Mouse (Mus musculus) spleen, postnatal 14 days (tissue): Measurements from ENCODE around the gene Rpl18a.

ENCODE experiments used
- DNase-seq, 2 experiments: peaks; one replicate each; pipeline ENCODE4 v3.0.0; 2021 to 2022; ENCODE audit warnings: low spot score in 2 of 2

The Rpl18a gene

DNA sequence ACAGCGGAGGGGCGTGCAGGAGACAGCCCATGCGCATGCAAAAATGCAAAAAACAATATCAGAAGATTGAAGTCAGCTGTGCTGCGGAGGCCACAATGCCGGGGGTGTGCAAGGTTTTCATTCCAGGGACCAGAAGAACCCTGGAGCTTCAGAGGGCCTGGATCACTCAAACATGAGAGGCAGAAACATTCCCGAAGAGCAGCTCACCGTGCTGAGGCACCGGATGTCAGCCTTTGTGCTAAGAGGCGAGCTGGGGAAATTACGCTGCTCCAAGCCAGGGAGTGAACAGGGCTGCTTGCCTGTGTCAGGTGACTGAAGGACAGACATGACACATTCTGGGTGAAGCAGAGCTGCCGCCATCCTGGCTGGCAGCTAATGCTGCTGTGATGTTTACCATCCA lies 16.7 kb downstream of the Rpl18a start:
- DNase-seq: no peak

DNA sequence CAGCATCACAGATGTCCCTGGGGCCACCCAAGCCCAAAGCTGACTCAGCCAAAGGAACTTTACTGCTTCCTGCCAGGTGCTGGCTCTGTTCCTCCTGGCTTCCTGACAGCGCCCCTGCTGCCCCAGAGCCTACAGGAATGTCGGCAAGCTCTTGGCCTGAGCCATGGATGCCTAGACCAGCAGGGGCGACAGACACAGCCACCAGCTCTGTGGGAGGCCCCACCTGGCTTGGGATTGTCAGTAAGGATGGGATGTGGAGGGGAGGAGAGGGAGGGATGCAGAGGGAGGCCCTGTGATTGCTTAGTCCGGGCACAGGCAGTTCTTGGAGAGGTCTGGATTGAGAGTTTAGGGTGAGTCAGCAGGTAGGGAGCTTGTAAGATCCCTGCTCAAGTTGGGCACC lies 17.1 kb downstream of the Rpl18a start:
- no peak for DNase-seq

DNA sequence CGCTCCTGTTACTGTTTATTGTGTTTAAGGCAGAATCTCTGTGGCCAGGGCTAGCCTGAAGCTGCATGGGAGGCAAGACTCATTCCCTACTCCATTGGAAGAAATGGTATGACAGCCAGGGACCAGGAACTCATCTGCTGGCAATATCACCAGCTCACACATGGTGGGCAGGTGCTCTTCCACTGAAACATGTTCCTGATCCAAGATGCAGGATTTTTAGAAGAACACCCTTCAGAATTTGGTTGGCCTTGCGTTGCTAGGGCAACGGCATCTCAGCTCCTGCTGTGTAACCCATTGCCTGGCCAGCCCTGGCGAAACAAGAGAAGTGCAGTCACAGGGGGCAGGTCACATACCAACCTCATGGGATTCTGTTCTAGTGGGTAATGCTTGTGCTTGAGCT lies 17.7 kb downstream of the Rpl18a start:
- no peak for DNase-seq

DNA sequence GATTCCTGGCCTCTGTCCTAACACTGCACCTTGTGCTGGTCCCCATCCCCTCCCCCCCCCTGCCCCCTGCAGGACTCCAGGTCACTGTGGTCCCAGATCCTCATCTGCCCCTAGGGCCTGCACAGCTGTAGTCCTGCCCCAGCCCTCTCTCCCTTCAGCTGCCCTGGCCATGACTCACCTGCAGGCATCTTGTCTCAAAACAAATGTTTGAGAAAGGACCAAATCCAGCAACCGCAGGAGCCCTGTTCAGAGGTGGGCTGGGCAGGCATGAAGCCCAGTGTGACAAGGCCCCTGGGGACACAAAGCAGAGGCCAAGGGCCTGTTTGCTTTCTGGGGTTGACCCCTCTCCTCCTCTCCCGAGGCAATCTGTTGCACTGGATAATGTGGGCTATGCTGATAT lies 19.0 kb downstream of the Rpl18a start:
- no peak for DNase-seq

DNA sequence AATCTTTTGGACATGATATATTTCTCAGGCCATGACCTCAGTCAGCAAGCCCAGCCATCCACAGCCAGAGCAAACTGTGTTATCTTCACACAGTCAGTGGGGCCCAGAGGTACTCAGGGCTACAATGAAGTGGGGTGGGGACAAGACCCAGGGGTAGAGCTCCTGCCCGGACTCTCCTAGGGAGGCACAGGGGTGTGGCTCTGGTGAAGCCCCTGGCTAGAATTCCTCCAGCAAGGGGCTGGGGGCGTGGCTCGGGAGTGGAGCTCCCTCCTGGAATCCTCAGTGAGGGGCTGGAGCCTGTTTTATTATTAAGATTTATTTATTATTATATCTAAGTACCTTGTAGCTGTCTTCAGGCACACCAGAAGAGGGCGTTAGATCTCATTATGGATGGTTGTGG lies 20.8 kb downstream of the Rpl18a start:
- DNase-seq: no peak

DNA sequence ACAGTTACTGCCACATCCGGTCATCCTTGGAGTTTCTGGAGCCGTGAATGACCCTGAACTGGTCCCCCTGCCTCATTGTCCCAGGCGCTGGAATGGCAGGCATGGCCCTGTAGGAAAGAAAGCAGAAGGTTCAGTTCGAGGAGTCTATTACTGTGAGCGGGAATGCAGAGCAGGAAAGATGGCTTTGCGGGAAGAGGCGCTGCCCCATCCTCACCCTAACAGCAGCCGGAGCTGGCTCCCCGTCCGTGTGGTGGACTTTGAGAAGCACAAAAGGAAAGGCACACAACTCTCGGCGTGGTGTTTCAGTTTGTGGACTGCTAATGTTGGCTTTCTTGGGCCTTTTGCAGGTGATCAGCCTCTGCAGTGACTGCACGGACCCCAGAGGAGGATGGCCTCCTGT lies 22.8 kb downstream of the Rpl18a start:
- no peak for DNase-seq

DNA sequence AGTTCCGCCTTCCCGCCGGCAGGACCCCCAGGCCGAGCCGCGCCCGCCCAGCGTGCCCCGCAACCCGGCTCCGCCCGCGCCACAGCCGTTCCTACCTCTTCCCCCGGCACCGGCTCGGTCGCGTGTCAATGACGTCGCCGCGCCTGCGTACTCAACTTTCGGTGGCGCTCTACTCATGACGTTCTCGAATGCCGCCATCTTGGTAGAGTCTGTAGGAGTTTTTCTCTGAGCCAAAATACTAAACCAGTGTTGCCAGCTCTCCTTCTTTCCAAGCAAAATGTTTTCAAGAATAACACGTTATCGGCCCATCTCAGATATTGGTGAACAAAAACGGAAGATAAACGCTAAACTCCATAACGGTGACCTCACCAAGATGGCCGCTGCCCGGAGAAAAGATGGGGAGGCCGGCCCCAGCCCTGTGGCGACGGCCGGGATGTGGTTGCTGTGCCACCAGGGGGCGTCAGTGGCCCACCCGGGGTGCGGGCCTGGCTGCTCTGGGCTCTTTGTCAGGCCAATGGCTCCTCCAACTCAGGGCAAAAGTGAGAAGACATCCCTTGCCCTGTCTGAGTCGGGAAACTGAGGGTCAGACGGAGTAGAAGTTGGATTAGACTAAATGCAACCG lies 23.7 kb downstream of the Rpl18a start, which contains the start of gene Ccdc124:
Gene Ccdc124 (minus strand): TSS at position 572 of the 622 bp plus-strand sequence.
- DNase-seq: peak; percentile 89 to 97

DNA sequence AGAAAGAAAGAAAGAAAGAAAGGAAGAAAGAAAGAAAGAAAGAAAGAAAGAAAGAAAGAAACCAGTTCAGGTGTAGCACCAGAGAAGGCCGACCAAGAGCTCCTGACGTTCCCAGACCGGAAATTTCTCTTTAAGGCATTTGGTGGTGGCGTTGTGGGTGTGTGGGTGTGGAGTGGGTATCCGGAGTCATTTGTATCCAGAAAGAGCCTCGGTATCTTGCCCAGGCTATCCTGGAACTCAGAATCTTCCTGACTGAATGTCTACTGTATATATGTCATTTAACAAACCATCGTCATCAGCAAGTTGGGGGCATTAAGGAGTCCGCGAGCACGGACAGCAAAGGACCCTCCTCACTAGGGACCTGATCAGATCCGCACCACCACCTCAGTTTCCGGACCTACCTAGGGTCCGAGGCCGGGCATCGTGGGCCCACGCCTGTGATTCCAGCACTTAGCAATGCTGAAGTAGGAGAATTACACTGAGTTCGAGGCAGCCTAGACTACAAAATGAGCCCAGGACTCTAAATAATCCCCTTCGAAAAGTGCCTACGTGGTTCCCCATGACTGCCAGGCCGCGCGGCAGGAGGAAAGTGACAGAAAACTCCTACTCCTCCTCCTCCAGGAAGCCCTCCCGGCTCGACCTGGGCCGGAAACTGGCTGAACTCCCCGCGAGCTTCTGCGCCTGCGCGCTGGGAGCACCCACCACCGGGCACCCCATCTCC lies 24.4 kb downstream of the Rpl18a start:
- DNase-seq: no peak

DNA sequence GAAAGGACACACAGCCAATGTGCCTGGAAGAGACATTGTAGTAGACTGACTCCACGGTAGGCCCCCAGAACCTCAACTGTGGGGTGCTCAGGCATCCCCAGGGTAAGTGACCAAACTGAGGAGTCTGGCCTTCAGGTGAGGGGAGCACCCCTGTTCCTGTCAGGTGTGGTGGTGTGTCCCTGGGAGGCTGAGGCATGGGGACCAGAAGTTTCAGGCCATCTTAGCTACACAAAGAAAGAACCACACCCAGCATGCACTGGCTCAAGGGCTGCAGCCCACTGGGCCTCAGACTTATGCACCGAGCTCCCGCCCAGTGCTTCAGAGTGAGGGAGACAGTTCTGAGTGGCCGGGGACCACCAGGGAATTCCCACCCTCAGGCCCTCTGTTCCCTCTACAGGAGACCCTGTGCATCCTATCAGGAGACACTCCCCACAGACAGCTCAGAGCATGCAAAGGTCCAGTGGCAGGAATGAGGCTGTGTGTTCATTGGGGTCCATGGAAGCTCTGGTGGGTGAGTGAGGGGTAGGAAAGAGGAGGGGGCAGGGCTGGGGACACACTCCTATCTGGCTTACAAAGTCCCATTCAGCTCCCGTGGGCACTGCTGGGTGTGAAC lies 25.9 kb downstream of the Rpl18a start:
- DNase-seq: no peak

DNA sequence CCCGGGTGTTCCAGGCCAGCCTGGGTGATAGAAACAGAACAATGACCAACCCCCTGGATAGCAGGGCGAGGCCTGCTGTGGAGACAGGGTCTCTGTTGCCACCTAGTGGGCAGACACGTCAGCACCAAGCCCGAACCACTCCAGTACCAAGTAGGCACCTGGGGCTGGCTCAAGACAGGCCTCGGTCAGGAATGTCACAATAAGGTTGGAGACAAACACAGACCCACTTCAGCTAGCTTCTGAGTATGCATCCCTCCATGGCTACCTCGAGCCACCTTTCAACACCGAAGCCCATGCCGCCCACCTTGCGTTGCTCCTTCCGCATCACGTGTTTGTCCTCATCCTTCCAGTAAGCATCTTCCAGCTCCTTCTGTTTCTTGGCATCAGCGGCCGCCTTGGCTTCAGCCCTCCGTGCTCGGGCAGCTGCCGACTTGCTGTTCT lies 27.6 kb downstream of the Rpl18a start:
- peak; percentile 64 to 70 for DNase-seq

DNA sequence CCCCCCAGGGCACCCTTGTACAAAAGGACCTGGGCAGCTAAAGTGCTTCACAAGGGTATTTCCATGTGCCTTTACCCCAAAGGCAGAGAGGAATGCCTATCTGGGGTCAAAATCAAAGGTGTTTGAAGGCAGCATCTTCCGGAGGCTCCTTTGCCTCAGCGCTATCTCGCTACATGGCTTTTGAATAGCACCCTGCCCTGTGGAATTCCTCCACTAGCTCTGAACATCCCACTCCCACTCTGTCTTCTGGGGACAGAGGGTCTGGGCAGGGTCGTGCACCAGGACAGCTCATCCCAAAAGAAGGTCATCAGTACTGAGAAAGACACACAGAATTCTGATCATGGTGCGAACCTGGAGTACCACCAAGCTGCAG lies 28.0 kb downstream of the Rpl18a start:
- DNase-seq: no peak

DNA sequence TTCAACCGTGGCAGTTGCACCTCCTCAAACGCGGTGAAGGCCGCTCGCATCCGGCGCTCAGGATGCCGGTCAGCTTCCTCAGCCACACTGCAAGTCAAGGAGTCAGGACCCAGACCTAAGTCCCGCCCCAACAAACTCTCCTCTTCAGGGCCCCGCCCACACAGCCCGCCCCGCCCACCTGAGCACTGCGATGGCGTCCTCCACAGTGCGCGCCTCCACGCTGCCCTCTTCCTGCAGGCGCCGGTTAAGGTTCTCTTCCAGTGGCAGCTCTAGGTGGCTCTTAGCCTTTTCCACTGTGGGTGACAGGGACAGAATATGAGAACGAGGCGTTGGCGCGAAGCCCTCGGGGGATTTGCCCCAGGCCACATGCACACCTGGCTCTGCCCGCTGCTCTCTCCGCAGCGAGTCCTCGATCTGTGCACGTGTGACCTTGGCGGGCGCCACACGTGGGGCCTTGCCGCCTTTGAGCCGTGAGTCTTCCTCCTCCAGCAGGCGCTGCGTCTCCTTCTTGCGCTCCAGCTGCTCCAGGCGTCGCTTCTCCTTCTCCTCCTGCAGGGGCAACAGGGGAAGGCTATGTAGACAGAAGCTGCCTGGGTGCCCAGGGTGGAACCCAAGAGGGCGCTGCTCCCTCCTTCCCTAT lies 28.5 kb downstream of the Rpl18a start:
- DNase-seq: peak; percentile 36 to 55

DNA sequence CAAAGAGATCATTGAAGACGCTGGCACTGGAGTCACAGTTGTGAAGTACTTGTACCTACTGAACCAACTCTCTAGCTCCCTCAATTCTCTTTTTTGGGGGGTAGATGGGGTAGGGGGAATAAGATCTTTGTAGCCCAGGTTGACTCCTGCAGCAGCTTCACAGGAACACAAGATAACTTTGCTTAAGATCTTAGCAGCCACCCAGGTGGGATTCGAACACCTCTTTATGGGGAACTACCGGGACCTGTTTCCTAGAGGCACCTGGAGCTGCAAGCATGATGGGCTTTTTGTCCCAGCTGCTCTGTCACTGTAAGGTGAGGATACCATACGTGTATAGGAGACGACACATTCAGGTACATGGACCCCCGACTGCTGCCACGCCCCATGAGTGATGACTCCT lies 30.6 kb downstream of the Rpl18a start:
- no peak for DNase-seq

DNA sequence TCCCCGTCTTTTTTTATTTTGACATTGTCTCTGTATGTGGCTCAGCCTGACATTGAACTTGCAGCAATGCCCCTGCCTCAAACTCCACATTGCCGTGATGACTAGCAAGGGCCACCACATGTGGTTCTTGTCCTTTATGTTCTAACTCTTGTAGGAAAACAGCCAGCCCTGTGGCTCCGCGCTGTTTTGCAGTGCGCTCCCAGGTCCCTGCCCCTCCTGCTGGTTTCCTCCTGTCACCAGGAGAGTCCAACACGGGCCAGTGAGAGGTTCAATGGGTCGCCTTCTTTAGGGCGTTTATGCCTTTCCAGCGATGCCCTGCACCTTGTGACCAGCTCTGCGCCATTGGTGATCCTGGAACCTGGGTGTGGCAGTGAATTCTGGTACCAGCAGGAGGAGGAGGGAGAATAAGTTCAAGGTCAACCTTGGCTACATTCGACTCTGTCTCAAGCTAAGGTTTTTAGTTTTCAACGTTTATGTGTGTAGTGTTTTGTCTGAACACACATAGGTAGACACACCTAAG lies 31.2 kb downstream of the Rpl18a start:
- no peak for DNase-seq

DNA sequence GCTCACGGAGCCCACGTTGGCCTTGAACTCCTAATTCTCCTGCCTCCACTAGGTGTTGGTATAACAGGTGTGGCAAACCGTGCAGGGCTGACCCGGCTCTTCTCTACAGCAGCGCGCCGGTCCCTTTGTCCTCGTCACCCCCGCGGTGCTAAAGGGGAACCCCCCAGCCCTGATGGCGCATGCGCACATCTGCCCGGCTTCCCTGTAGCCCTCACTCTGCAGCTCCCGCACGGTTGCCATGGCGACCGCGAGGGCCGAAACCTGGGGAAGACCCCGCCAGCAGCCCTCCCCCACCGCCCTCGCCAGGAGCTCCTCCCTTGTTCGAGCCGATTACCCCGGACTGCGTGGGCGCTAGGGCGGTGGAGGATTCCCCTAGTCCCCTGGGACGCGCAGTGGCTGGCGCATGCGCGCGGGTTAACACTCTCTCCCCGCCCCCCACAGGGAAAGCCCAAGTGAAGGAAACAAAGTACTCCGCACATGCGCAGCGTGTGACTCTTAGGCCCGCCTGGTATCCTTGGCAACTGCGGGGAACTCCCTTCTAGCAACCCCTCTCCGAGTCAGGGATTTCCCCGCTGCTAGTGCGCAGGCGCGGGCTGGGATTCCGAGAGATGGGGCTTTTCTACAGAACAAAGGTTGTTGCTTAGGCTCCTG lies 31.7 kb downstream of the Rpl18a start:
- peak; percentile 95 to 97 for DNase-seq

DNA sequence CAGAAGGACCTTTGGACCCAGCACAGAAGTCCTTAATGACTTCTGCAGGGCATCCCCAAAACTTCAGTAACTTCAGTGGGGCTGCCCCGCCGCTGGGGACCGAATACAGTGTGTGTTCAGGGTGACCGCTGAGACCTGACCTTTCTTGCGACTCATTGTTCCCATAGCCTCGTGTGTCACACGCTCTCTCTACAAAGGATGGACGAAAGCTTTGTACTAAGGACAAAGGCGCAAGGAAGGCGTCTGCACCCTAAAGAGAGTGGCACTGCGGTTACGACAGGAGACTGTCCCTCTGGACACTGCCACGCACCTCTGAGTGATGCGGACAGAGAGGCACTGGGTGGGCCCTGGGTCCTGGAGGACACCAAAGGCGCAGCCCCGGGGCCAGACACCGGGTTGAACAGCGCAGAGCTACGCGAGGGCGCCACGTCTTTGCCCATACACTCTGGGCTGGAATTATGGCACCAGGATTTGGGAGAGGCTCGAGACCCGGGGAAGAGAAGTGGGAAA lies 32.4 kb downstream of the Rpl18a start:
- DNase-seq: no peak

DNA sequence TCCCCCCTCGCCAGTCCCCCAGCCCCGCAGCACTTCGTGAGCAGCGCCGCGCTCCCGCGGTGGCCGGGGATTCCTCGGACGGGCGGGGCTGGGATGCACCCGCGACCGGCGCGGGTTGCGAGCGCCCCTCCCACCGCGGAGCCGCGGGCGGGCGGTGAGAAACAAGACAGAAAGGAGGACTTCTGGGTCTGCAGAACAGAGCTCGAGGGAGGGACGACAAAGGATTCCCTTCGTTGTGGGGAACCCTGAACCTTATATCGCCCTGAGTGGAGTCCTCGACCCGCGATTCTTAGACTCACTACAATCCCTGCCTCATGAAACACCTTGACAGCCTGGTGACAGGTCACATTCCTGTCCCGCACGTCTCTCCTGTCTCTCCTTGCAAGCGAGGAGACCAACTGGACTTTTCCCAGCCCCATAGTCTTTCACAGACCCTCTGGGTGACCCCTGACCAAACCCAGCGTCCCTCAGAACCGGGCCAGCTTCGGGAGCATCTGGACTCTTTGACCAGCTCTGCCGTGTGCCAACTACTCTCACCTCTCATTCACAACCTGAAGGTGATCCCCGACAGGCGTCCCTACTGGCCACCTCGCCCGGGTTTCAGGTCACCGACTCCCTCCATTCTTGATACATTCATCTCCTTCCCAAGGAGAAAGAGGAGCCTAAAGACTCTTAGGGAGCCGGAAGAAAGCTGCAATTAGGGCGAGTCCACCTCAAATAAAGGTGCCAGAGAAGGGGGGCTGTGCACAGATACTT lies 33.1 kb downstream of the Rpl18a start:
- DNase-seq: no peak

DNA sequence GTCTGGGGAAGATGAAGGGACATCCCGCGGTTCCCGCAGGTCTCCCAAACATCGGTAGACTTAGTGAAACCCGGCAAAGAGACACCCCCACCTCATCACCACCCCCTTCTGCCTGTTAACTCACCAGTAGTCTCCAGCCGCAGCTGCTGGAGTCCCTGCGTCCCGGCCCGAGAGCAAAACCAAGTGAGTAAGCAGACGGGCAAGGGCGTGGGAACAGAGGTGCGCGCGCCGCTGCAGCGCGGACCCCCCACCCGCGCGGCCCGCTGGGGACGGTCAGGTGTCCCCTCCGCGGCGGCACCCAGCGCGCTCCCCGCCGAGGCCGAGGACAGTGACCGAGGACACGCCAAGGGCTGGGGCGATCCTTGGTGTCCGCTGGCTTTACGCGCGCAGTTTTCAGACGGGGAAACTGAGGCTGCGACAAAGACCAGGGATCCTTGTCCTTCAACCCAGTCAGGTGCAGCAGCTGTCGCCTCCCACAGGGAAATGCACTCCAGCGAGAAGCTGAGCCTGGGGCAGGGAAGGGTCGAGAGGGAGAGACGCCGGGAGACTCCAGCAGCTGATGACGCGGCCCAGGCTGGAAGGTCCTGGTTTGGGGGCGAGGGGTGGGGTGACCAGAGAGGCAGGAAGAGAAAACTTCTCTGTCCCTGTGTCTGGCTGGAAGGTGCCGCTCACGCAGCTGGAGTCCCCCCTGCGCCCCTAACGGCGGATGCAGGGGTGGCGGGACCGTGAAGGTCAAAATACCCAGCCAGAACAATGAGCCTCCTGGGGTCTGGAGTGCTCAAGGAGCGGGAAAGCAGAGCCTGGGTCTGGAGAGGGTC lies 34.2 kb downstream of the Rpl18a start, which contains the start of gene Kcnn1:
Gene Kcnn1 (minus strand): TSS at position 435 of the 818 bp plus-strand sequence.
- DNase-seq: no peak

DNA sequence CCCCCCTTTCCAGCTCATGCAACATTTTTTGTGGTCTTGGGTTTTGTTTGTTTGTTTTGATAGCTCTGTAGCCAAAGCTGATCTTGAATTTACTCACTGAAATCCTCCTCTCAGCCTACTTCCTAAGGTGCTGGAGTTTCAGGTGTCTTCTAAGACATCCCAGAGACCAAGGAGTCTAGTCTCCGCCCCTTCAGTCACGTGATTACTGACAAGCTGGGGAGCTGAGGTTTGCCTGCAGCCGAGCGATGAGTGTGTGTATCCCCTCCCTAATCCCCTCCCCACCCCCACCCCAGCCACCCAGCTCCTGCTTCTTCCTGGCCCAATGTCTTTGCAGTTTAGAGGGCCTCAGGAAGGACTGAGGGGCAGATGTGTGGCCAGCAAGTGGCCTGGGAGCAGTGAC lies 39.7 kb downstream of the Rpl18a start:
- no peak for DNase-seq
